Mouse (Mus musculus): ENCODE results near the gene Bbs5. TPM values are rescaled to one million over a fixed set of nuclear protein-coding genes. Genes with fewer than 3 reads are reported as not detected.

Gene Bbs5
- polyA plus RNA-seq, 1 experiment from 2014 or later: 9.1 TPM

DNA sequence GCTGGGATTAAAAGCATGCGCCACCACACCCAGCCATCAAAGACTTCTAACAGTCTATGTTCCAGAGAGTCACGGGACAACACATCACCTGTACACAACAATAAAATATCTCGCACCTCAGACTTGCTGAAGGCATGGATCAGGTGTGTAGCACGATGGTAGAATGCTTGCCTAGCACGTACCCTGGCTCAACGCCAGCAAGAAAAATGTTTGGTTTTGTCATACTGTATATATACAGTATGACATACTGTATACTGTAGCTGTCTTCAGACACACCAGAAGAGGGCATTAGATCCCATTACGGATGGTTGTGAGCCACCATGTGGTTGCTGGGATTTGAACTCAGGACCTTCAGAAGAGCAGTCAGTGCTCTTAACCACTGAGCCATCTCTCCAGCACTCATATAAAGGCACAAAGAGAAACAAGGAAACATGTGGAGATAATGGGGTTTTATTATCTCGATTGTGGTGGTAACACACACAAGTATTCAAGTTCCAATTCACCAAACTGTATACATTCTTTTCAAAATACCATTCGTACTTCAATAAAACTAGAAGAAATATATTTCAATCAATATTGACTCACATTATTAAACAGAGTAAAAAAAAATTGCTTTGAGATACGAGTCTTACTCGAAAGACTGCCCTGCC, 1.9 kb upstream of the Bbs5 start:
- ATAC-seq (replicated peaks; ENCODE audit: low FRiP score, low TSS enrichment, low read depth): no peak
- no peaks in the 10 kb centered on the region for H3K9me3 ChIP-seq (ENCODE audit: control insufficient read depth, low read length)
- no peaks in the 10 kb centered on the region for H3K36me3 ChIP-seq (ENCODE audit: control insufficient read depth, insufficient read depth, low read length)
- DNase-seq (ENCODE audit: low spot score): no peak
- 87% methylated on average over 11 of the region's 11 CpGs for WGBS
- no peak overlapping the region for H3K4me3 ChIP-seq (ENCODE audit: low read depth, low read length)
- peaks cover 6% of the 10 kb centered on the region; the same call in 1 of the 2 replicates for H3K4me1 ChIP-seq (replicated peaks; ENCODE audit: control insufficient read depth, insufficient read depth, low read length)
- H3K27ac ChIP-seq (ENCODE audit: low read depth): no peak overlapping the region
- no peaks in the 10 kb centered on the region for H3K27me3 ChIP-seq (replicated peaks; ENCODE audit: control insufficient read depth, insufficient read depth, low read length)
- H3K4me2 ChIP-seq (ENCODE audit: low read length): no peak overlapping the region
- H3K9ac ChIP-seq (ENCODE audit: low read length): no peak overlapping the region

DNA sequence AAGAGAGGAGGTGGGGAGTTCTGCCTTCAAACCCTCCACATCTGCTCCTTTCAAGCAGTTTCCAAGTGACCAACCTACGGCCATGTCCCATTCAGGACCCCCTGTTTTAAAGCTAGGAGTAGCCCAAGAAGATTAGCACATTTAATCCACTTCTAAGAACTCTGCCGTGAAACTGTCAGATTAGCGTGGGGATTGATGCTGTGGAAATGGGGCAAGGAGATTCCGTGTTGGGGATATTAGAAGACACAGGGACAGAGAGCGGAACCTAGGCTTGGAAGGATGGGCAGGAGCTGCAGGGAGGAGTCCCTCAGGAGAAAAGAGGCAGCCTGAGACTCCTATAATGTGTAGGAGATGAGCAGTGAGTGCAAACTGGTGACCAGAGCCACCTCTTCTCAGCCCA, 2.7 kb downstream of the Bbs5 start:
- H3K4me2 ChIP-seq (ENCODE audit: low read length): no peak overlapping the region
- H3K36me3 ChIP-seq (ENCODE audit: control insufficient read depth, insufficient read depth, low read length): peaks cover 11% of the 10 kb centered on the region
- H3K9ac ChIP-seq (ENCODE audit: low read length): no peak overlapping the region
- WGBS: 87% methylated on average over 5 of the region's 5 CpGs
- no peak overlapping the region for H3K27ac ChIP-seq (ENCODE audit: low read depth)
- H3K4me3 ChIP-seq (ENCODE audit: low read depth, low read length): no peak overlapping the region
- no peak for ATAC-seq (replicated peaks; ENCODE audit: low FRiP score, low TSS enrichment, low read depth)
- no peaks in the 10 kb centered on the region for H3K9me3 ChIP-seq (ENCODE audit: control insufficient read depth, low read length)
- no peak for DNase-seq (ENCODE audit: low spot score)
- peaks cover 6% of the 10 kb centered on the region; the same call in 1 of the 2 replicates for H3K4me1 ChIP-seq (replicated peaks; ENCODE audit: control insufficient read depth, insufficient read depth, low read length)
- no peaks in the 10 kb centered on the region for H3K27me3 ChIP-seq (replicated peaks; ENCODE audit: control insufficient read depth, insufficient read depth, low read length)

DNA sequence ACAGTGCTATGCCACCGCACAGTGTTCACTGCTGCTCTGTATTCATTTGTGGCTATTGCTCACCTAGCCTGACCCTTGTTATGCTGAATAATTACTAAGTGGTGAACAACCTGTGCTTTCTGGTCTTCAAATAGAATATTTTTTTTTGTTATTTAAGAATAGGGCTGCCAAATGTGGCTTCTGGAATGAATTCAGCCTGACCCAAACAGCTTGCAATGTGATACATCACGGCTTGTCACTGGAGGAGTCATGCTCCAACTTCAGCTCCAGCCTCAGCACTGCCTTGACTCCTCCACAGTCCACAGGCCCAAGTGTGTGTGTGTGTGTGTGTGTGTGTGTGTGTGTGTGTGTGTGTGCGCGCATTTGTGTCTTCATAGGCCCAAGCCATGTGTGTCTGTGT, 12.4 kb downstream of the Bbs5 start:
- no peak overlapping the region for H3K4me3 ChIP-seq (ENCODE audit: low read depth, low read length)
- 89% methylated on average over 4 of the region's 4 CpGs for WGBS
- DNase-seq (ENCODE audit: low spot score) (no peak), ATAC-seq (replicated peaks; ENCODE audit: low FRiP score, low TSS enrichment, low read depth) (no peak)
- no peaks in the 10 kb centered on the region for H3K27me3 ChIP-seq (replicated peaks; ENCODE audit: control insufficient read depth, insufficient read depth, low read length)
- no peaks in the 10 kb centered on the region for H3K9me3 ChIP-seq (ENCODE audit: control insufficient read depth, low read length)
- no peaks in the 10 kb centered on the region for H3K4me1 ChIP-seq (replicated peaks; ENCODE audit: control insufficient read depth, insufficient read depth, low read length)
- no peak overlapping the region for H3K4me2 ChIP-seq (ENCODE audit: low read length)
- H3K36me3 ChIP-seq (ENCODE audit: control insufficient read depth, insufficient read depth, low read length): peaks cover 20% of the 10 kb centered on the region
- H3K27ac ChIP-seq (ENCODE audit: low read depth): no peak overlapping the region
- no peak overlapping the region for H3K9ac ChIP-seq (ENCODE audit: low read length)

DNA sequence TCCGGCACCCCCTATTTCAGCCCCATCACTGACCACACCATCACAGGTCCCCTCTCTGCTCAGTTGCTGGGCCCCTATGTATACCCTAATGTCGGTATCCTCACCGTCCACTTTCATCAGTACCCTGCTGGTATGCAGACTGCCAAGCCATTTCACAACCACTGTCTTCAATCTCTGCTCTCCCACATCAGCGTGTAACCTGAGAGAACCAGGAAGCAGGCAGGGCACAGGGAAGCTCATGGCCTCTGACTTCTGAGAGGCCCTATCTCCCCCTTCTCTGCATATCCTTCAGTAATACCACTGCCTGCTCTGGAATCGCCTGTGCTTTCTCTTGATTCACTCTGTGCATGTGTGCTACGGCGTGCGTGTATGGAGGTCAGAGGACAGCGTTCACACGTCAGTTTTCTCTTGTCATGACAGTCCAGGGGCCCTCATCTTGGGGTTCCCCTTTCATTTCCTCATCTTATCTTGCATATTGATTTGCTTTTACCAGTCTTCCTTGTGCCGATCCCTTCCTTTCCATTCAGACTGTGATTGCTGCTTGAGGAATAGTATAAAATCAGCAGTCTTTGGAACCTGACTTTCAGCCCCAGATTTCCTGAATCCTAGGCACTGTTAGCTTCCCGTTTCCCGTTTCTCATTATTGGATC, 17.0 kb downstream of the Bbs5 start:
- Histone ChIP-seq H3K4me1 (replicated peaks; ENCODE audit: control insufficient read depth, insufficient read depth, low read length) (no peaks in the 10 kb centered on the region), H3K36me3 (ENCODE audit: control insufficient read depth, insufficient read depth, low read length) (peaks cover 13% of the 10 kb centered on the region; the same call in 1 of the 2 replicates), H3K4me3 (ENCODE audit: low read depth, low read length) (no peak overlapping the region), H3K4me2 (ENCODE audit: low read length) (no peak overlapping the region), H3K9ac (ENCODE audit: low read length) (no peak overlapping the region), H3K27ac (ENCODE audit: low read depth) (no peak overlapping the region), H3K27me3 (replicated peaks; ENCODE audit: control insufficient read depth, insufficient read depth, low read length) (no peaks in the 10 kb centered on the region), H3K9me3 (ENCODE audit: control insufficient read depth, low read length) (no peaks in the 10 kb centered on the region)
- no peak for DNase-seq (ENCODE audit: low spot score)
- no peak for ATAC-seq (replicated peaks; ENCODE audit: low FRiP score, low TSS enrichment, low read depth)
- WGBS: 76% methylated on average over 13 of the region's 13 CpGs

DNA sequence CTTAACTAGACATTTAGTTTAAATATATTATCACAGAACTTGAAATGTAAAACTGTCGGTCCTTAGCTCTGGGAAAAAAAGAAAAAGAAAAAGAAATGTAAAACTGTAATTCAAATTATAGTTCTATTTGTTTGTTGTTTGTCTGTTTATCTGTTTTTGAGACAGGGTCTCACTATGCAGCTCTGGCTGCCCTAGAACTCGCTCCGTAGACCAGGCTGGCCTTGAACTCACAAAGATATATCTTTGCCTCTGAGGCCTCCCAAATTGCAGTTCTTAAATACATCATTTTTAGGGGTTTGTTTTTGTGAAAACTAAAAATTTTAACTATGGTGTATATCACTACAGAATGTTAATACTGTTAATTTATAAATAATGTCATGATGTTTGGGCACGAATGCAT, 20.7 kb downstream of the Bbs5 start:
- no peaks in the 10 kb centered on the region for H3K27me3 ChIP-seq (replicated peaks; ENCODE audit: control insufficient read depth, insufficient read depth, low read length)
- H3K36me3 ChIP-seq (ENCODE audit: control insufficient read depth, insufficient read depth, low read length): 0 out of 2 replicates have a peak, but pooled peaks cover 5% of the 10 kb centered on the region
- H3K4me3 ChIP-seq (ENCODE audit: low read depth, low read length): no peak overlapping the region
- no peak overlapping the region for H3K27ac ChIP-seq (ENCODE audit: low read depth)
- no peaks in the 10 kb centered on the region for H3K4me1 ChIP-seq (replicated peaks; ENCODE audit: control insufficient read depth, insufficient read depth, low read length)
- ATAC-seq (replicated peaks; ENCODE audit: low FRiP score, low TSS enrichment, low read depth) (no peak), DNase-seq (ENCODE audit: low spot score) (no peak)
- no peak overlapping the region for H3K4me2 ChIP-seq (ENCODE audit: low read length)
- WGBS: 90% methylated on average over 4 of the region's 4 CpGs
- no peak overlapping the region for H3K9ac ChIP-seq (ENCODE audit: low read length)
- H3K9me3 ChIP-seq (ENCODE audit: control insufficient read depth, low read length): no peaks in the 10 kb centered on the region

DNA sequence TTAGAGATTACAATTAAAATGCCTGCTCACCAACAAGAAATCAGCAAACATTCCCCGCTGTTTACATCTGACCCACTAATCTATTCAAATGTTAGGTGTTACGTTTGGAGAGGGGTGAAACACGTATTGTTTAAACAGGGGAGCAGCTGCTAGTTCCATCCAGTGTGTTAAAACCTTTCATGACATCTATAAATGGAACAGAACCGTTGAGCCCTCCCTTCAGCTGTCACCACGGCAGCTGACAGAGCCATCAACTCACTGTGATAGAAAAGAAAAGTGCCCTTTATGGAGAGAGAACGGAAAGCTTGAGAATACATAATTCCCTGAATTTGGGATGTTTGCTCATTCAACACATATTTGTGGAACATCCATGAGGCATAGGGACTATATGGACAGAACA, 21.4 kb downstream of the Bbs5 start:
- Histone ChIP-seq H3K4me2 (ENCODE audit: low read length) (no peak overlapping the region), H3K9ac (ENCODE audit: low read length) (no peak overlapping the region), H3K4me3 (ENCODE audit: low read depth, low read length) (no peak overlapping the region), H3K9me3 (ENCODE audit: control insufficient read depth, low read length) (no peaks in the 10 kb centered on the region), H3K27ac (ENCODE audit: low read depth) (no peak overlapping the region), H3K27me3 (replicated peaks; ENCODE audit: control insufficient read depth, insufficient read depth, low read length) (no peaks in the 10 kb centered on the region), H3K36me3 (ENCODE audit: control insufficient read depth, insufficient read depth, low read length) (0 out of 2 replicates have a peak, but pooled peaks cover 5% of the 10 kb centered on the region), H3K4me1 (replicated peaks; ENCODE audit: control insufficient read depth, insufficient read depth, low read length) (no peaks in the 10 kb centered on the region)
- ATAC-seq (replicated peaks; ENCODE audit: low FRiP score, low TSS enrichment, low read depth) (no peak), DNase-seq (ENCODE audit: low spot score) (no peak)
- WGBS: 80% methylated on average over 6 of the region's 6 CpGs

DNA sequence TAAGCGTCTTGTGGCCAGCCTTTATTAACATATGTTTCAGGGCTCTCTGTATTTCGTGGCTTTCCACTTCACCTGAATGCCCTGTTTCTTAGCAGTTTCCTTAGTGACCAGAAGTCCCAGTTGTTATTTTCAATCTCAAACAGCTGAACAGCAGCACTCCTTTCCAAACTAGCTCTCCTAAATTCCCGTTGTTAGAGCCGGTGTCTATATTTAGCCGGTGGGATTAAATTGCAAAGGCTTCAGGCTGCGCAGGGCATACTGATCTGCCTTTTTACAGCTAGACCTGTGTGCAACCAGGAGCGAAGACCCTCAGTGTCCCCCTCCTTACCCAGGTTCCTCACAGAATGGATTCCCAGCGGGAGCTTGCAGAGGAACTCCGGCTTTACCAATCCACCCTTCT, 22.9 kb downstream of the Bbs5 start, which contains the start of gene Klhl41:
Gene Klhl41 (plus strand): TSS at position 268 of the 400 bp plus-strand sequence.
- Histone ChIP-seq H3K27me3 (replicated peaks; ENCODE audit: control insufficient read depth, insufficient read depth, low read length) (no peaks in the 10 kb centered on the region), H3K4me1 (replicated peaks; ENCODE audit: control insufficient read depth, insufficient read depth, low read length) (no peaks in the 10 kb centered on the region), H3K9ac (ENCODE audit: low read length) (no peak within 1 kb of the TSS), H3K4me2 (ENCODE audit: low read length) (no peak within 1 kb of the TSS), H3K9me3 (ENCODE audit: control insufficient read depth, low read length) (no peaks in the 10 kb centered on the region), H3K27ac (ENCODE audit: low read depth) (no peak within 1 kb of the TSS), H3K36me3 (ENCODE audit: control insufficient read depth, insufficient read depth, low read length) (no peaks in the 10 kb centered on the region), H3K4me3 (ENCODE audit: low read depth, low read length) (no peak within 1 kb of the TSS)
- no peak for DNase-seq (ENCODE audit: low spot score)
- no peak for ATAC-seq (replicated peaks; ENCODE audit: low FRiP score, low TSS enrichment, low read depth)
- 86% methylated on average over 9 of the region's 9 CpGs for WGBS

DNA sequence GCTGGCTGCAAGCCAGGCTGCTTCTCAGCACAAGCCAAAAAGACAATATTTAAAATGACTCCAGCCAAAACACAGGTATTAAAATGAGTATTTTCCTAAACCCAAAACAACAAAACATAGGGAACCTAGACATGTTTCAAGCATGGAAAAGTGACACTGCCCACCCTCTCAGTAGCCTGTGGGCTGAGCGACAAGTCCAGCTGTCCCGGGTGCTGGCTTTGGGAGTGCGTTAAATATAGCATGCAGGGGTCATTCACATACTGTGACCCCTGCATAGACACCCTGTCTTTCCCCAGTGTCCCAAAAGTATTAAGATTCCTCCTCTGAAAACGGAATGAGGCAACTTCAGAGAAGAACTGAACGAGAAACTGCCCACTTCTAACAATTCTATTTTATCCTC, 26.8 kb downstream of the Bbs5 start:
- DNase-seq (ENCODE audit: low spot score): no peak

DNA sequence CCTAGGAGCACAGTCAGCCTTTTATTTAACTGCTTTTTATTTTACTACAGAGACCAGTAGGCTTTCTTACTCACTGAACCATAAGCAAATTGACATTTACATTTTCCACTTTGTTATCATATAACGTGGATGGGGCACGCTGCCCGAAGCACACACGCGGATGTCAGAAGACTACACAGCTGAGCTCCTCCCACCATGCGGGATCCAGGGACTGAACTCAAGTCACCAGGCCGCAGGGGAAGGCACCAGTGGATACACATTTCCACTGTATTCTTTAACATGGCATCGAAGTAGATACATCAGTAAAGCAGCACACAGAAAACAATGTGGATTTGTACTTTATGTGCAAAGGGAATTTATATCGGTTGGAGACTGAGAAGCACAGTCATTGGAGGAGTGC, 28.3 kb downstream of the Bbs5 start:
- 89% methylated on average over 9 of the region's 9 CpGs for WGBS
- no peak for DNase-seq (ENCODE audit: low spot score)
- no peaks in the 10 kb centered on the region for H3K27me3 ChIP-seq (replicated peaks; ENCODE audit: control insufficient read depth, insufficient read depth, low read length)
- H3K9me3 ChIP-seq (ENCODE audit: control insufficient read depth, low read length): no peaks in the 10 kb centered on the region
- no peak overlapping the region for H3K4me3 ChIP-seq (ENCODE audit: low read depth, low read length)
- H3K9ac ChIP-seq (ENCODE audit: low read length): no peak overlapping the region
- H3K27ac ChIP-seq (ENCODE audit: low read depth): no peak overlapping the region
- 0 out of 2 replicates have a peak, but pooled peaks cover 3% of the 10 kb centered on the region for H3K36me3 ChIP-seq (ENCODE audit: control insufficient read depth, insufficient read depth, low read length)
- no peaks in the 10 kb centered on the region for H3K4me1 ChIP-seq (replicated peaks; ENCODE audit: control insufficient read depth, insufficient read depth, low read length)
- H3K4me2 ChIP-seq (ENCODE audit: low read length): no peak overlapping the region
- ATAC-seq (replicated peaks; ENCODE audit: low FRiP score, low TSS enrichment, low read depth): no peak

More for the DNA sequence above, 26.8 kb downstream of the Bbs5 start:
- H3K4me3 ChIP-seq (ENCODE audit: low read depth, low read length): no peak overlapping the region
- ATAC-seq (replicated peaks; ENCODE audit: low FRiP score, low TSS enrichment, low read depth): no peak
- no peaks in the 10 kb centered on the region for H3K9me3 ChIP-seq (ENCODE audit: control insufficient read depth, low read length)
- H3K27ac ChIP-seq (ENCODE audit: low read depth): no peak overlapping the region
- H3K4me1 ChIP-seq (replicated peaks; ENCODE audit: control insufficient read depth, insufficient read depth, low read length): no peaks in the 10 kb centered on the region
- WGBS: 74% methylated on average over 5 of the region's 5 CpGs
- no peak overlapping the region for H3K9ac ChIP-seq (ENCODE audit: low read length)
- no peak overlapping the region for H3K4me2 ChIP-seq (ENCODE audit: low read length)
- no peaks in the 10 kb centered on the region for H3K27me3 ChIP-seq (replicated peaks; ENCODE audit: control insufficient read depth, insufficient read depth, low read length)
- 0 out of 2 replicates have a peak, but pooled peaks cover 3% of the 10 kb centered on the region for H3K36me3 ChIP-seq (ENCODE audit: control insufficient read depth, insufficient read depth, low read length)

All from intestine, embryonic 14.5 days (tissue).